Mouse (Mus musculus) limb, embryonic 14.5 days (tissue): Measurements from ENCODE around the gene Nptx1. TPM values are rescaled to one million over a fixed set of nuclear protein-coding genes. Genes with fewer than 3 reads are reported as not detected.
A peak's percentile ranks its signal among the peaks of the same experiment; 100 is the strongest.

Source experiments
- ATAC-seq: fragments of 200-750 bp; cut with Nextera tagmentation; 2 replicates; pipeline ENCODE4 v1.8.0; 2017; ENCODE audit warnings: low read depth, moderate number of reproducible peaks, moderate TSS enrichment; ENCODE audit not compliant: low FRiP score
- DNase-seq: peaks from one replicate; pipeline ENCODE4 v3.0.0-alpha.2; 2015; ENCODE audit warnings: low spot score
- H3K27ac ChIP-seq: fragments of 300-500 bp; sonication (generic); replicated peaks from 2 replicates; pipeline ENCODE4 v1.5.1; 2014; ENCODE audit warnings: low read depth, mild to moderate bottlenecking, low read length, moderate library complexity, mixed read lengths
- H3K27me3 ChIP-seq: fragments of 300-500 bp; sonication (generic); 2 replicates; pipeline ENCODE4 v1.6.1; 2014; ENCODE audit warnings: low read length, mixed read lengths; ENCODE audit not compliant: control insufficient read depth, insufficient read depth
- H3K36me3 ChIP-seq: fragments of 300-500 bp; sonication (generic); 2 replicates; pipeline ENCODE4 v1.6.1; 2014; ENCODE audit warnings: mild to moderate bottlenecking, low read length, moderate library complexity, mixed read lengths; ENCODE audit not compliant: control insufficient read depth, insufficient read depth
- H3K4me1 ChIP-seq: fragments of 300-500 bp; sonication (generic); 2 replicates; pipeline ENCODE4 v1.6.1; 2014; ENCODE audit warnings: antibody characterized with exemption, low read length, mixed read lengths; ENCODE audit not compliant: control insufficient read depth, insufficient read depth
- H3K4me2 ChIP-seq: fragments of 300-500 bp; sonication (generic); replicated peaks from 2 replicates; pipeline ENCODE4 v1.6.1; 2014; ENCODE audit warnings: low read depth, mild to moderate bottlenecking, low read length, moderate library complexity; ENCODE audit not compliant: severe bottlenecking
- H3K4me3 ChIP-seq: fragments of 300-500 bp; sonication (generic); replicated peaks from 2 replicates; pipeline ENCODE4 v1.5.1; 2014; ENCODE audit warnings: low read length
- H3K9ac ChIP-seq: fragments of 300-500 bp; sonication (generic); 2 replicates; pipeline ENCODE4 v1.6.1; 2014; ENCODE audit warnings: mild to moderate bottlenecking, low read depth, low read length, moderate library complexity; ENCODE audit not compliant: severe bottlenecking
- H3K9me3 ChIP-seq: fragments of 300-500 bp; sonication (generic); 2 replicates; pipeline ENCODE4 v1.6.1; 2016; ENCODE audit warnings: low read length; ENCODE audit not compliant: control insufficient read depth
- POLR2A ChIP-seq: fragments of 200-500 bp; IDR thresholded peaks from 2 replicates; pipeline ENCODE4 v1.8.0; 2012; ENCODE audit warnings: inconsistent platforms, mild to moderate bottlenecking, moderate library complexity, borderline replicate concordance; ENCODE audit not compliant: insufficient read depth, insufficient read length; ENCODE audit errors: extremely low read depth
- WGBS: fragments of 180-500 bp; shearing (Covaris S2); extraction: QIAGEN DNeasy Blood & Tissue Kit; methylation state at CpG from one replicate; pipeline ENCODE4 v1.1.7; 2014; 5-methylcytosine and 5-hydroxymethylcytosine counted together
- polyA plus RNA-seq, 2 experiments: library from polyadenylated mRNA; depleted of rRNA in 1 of 2; stranded (reverse) in 1 of 2; unstranded in 1 of 2; fragments of >200 nt; fragmentation: Nextera tagmentation in 1 of 2; extraction: Ambion mirVana in 1 of 2; gene quantifications; 2 replicates each; pipeline versions ENCODE4 v1.2.1 to v1.2.3; 2012 to 2014

The Nptx1 gene
- polyA plus RNA-seq, 2 experiments, result 1.4 to 2.2 TPM

GRCm38 (mm10) chr11:119577721-119578120 lies 30.2 kb upstream of the Nptx1 start:
- no peaks in the 10 kb centered on the region for H3K27me3 ChIP-seq
- no peaks in the 10 kb centered on the region for H3K9me3 ChIP-seq
- DNase-seq, result no peak
- no peak overlapping the region for H3K4me2 ChIP-seq
- no peak overlapping the region for H3K27ac ChIP-seq
- no peaks in the 10 kb centered on the region for H3K36me3 ChIP-seq
- no peak for ATAC-seq
- no peak overlapping the region for H3K9ac ChIP-seq
- H3K4me3 ChIP-seq, result no peak overlapping the region
- no peak for TF ChIP-seq POLR2A
- 86% methylated on average over 2 of the region's 2 CpGs for WGBS
- H3K4me1 ChIP-seq, result peaks cover 8% of the 10 kb centered on the region

GRCm38 (mm10) chr11:119576855-119577254 lies 29.3 kb upstream of the Nptx1 start:
- DNase-seq (peak; percentile 46), ATAC-seq (no peak)
- Histone ChIP-seq H3K27ac (no peak overlapping the region), H3K9me3 (no peaks in the 10 kb centered on the region), H3K4me1 (peaks cover 8% of the 10 kb centered on the region), H3K4me3 (no peak overlapping the region), H3K4me2 (no peak overlapping the region), H3K9ac (no peak overlapping the region), H3K27me3 (no peaks in the 10 kb centered on the region), H3K36me3 (no peaks in the 10 kb centered on the region)
- TF ChIP-seq POLR2A, result no peak
- 10% methylated on average over 4 of the region's 4 CpGs for WGBS

- TF ChIP-seq POLR2A, result no peak
- Histone ChIP-seq H3K4me1 (peaks cover 8% of the 10 kb centered on the region), H3K9ac (no peak overlapping the region), H3K9me3 (no peaks in the 10 kb centered on the region), H3K27ac (no peak overlapping the region), H3K27me3 (no peaks in the 10 kb centered on the region), H3K36me3 (no peaks in the 10 kb centered on the region), H3K4me2 (no peak overlapping the region), H3K4me3 (no peak overlapping the region)
- DNase-seq (no peak), ATAC-seq (no peak)
- WGBS, result 65% methylated on average over 15 of the region's 15 CpGs
These were observed 24.9 kb upstream of the Nptx1 start for GRCm38 (mm10) chr11:119572316-119573010.

GRCm38 (mm10) chr11:119566188-119566587 lies 18.6 kb upstream of the Nptx1 start:
- no peak for TF ChIP-seq POLR2A

GRCm38 (mm10) chr11:119565684-119566083 lies 18.1 kb upstream of the Nptx1 start:
- peaks cover 12% of the 10 kb centered on the region; the same call in 1 of the 2 replicates for H3K27me3 ChIP-seq
- no peak overlapping the region for H3K4me3 ChIP-seq
- no peak overlapping the region for H3K9ac ChIP-seq
- TF ChIP-seq POLR2A, result no peak
- no peaks in the 10 kb centered on the region for H3K9me3 ChIP-seq
- ATAC-seq (no peak), DNase-seq (no peak)
- WGBS, result 34% methylated on average over 10 of the region's 10 CpGs
- H3K4me1 ChIP-seq, result no peaks in the 10 kb centered on the region
- no peak overlapping the region for H3K4me2 ChIP-seq
- H3K36me3 ChIP-seq, result no peaks in the 10 kb centered on the region
- H3K27ac ChIP-seq, result no peak overlapping the region

More at GRCm38 (mm10) chr11:119566188-119566587, 18.6 kb upstream of the Nptx1 start:
- Histone ChIP-seq H3K36me3 (no peaks in the 10 kb centered on the region), H3K27ac (no peak overlapping the region), H3K9me3 (no peaks in the 10 kb centered on the region), H3K4me1 (no peaks in the 10 kb centered on the region), H3K4me3 (no peak overlapping the region), H3K4me2 (no peak overlapping the region), H3K27me3 (peaks cover 12% of the 10 kb centered on the region; the same call in 1 of the 2 replicates), H3K9ac (no peak overlapping the region)
- 60% methylated on average over 5 of the region's 5 CpGs for WGBS
- DNase-seq (no peak), ATAC-seq (no peak)
